Mouse (Mus musculus) hindbrain, embryonic 12.5 days (tissue): ENCODE measurements at regions not wholly inside any gene's neighbourhood (a gene's known extent, or its start where the extent isn't known, plus 50 kb on each side); places are given as distances from the start of the nearest gene placed in this dataset.

Experiments used
- ATAC-seq: fragments of 200-750 bp; cut with Nextera tagmentation; 2 replicates; pipeline ENCODE4 v1.8.0; 2017; ENCODE audit warnings: moderate TSS enrichment; ENCODE audit not compliant: low FRiP score
- H3K27ac ChIP-seq: fragments of 300-500 bp; sonication (generic); 2 replicates; pipeline ENCODE4 v1.5.1; 2016; ENCODE audit warnings: mild to moderate bottlenecking
- H3K27me3 ChIP-seq: fragments of 300-500 bp; sonication (generic); 2 replicates; pipeline ENCODE4 v1.6.1; 2016; ENCODE audit warnings: mild to moderate bottlenecking
- H3K36me3 ChIP-seq: fragments of 300-500 bp; sonication (generic); 2 replicates; pipeline ENCODE4 v1.6.1; 2016; ENCODE audit warnings: mild to moderate bottlenecking
- H3K4me1 ChIP-seq: fragments of 300-500 bp; sonication (generic); 2 replicates; pipeline ENCODE4 v1.6.1; 2016
- H3K4me2 ChIP-seq: fragments of 300-500 bp; sonication (generic); replicated peaks from 2 replicates; pipeline ENCODE4 v1.6.1; 2016; ENCODE audit warnings: mild to moderate bottlenecking
- H3K4me3 ChIP-seq: fragments of 300-500 bp; sonication (generic); 2 replicates; pipeline ENCODE4 v1.5.1; 2016; ENCODE audit warnings: mild to moderate bottlenecking
- H3K9ac ChIP-seq: fragments of 300-500 bp; sonication (generic); 2 replicates; pipeline ENCODE4 v1.6.1; 2016; ENCODE audit warnings: mild to moderate bottlenecking, moderate library complexity
- H3K9me3 ChIP-seq: fragments of 300-500 bp; sonication (generic); replicated peaks from 2 replicates; pipeline ENCODE4 v1.6.1; 2016; ENCODE audit warnings: mild to moderate bottlenecking
- WGBS: fragments of 180-500 bp; shearing (Covaris S2); methylation state at CpG from one replicate; pipeline ENCODE4 v1.1.7; 2016; 5-methylcytosine and 5-hydroxymethylcytosine counted together

DNA sequence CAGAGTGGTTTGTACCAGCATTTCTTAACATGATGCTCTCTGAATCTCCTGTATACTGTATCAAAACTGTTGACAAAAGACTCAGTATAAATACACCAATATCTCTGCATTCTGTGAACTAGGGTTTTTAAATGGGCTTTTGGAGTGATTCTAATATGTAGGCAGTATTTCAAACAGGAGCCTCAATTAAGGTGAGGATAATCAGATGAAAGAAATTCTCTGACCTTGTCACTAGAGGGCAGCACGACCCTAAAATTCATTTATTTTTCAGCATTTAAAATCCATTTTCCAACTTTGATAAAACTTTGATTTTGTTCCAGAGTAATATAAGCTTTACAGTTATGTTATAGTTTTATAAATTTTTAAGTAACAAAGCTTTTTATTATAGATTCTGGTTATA is 114.5 kb downstream of the Rfx6 start:
- 2% methylated on average over 1 of the region's 1 CpGs for WGBS
- ATAC-seq = no peak

DNA sequence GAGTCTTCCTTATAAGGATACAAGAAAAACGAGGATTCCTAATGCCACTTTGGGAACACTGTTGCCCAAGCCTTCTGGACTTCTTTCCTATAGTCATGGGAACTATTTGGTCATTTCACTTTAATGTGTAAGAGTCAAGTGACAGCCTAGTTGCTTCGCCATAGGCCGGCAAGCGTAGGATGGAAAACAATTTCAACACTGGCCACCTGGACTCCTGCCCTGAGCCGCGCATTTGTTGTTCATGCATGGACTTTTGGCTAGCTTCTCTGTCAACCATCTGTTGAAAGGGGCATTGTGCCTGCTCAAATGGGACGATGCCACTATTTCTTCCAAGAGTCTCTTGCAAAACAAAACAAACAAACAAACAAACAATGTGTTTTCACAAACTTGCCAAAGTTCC is 116.3 kb downstream of the Rfx6 start:
- 93% methylated on average over 7 of the region's 7 CpGs for WGBS
- Histone ChIP-seq H3K9me3 (no peaks in the 10 kb centered on the region), H3K4me2 (no peak overlapping the region), H3K4me3 (no peak overlapping the region), H3K27me3 (no peaks in the 10 kb centered on the region), H3K9ac (no peak overlapping the region), H3K27ac (no peak overlapping the region), H3K4me1 (no peaks in the 10 kb centered on the region), H3K36me3 (no peaks in the 10 kb centered on the region)
- no peak for ATAC-seq

More for the DNA sequence above, 114.5 kb downstream of the Rfx6 start:
- Histone ChIP-seq H3K27me3 (no peaks in the 10 kb centered on the region), H3K36me3 (no peaks in the 10 kb centered on the region), H3K9me3 (no peaks in the 10 kb centered on the region), H3K4me1 (no peaks in the 10 kb centered on the region), H3K27ac (no peak overlapping the region), H3K9ac (no peak overlapping the region), H3K4me3 (no peak overlapping the region), H3K4me2 (no peak overlapping the region)

DNA sequence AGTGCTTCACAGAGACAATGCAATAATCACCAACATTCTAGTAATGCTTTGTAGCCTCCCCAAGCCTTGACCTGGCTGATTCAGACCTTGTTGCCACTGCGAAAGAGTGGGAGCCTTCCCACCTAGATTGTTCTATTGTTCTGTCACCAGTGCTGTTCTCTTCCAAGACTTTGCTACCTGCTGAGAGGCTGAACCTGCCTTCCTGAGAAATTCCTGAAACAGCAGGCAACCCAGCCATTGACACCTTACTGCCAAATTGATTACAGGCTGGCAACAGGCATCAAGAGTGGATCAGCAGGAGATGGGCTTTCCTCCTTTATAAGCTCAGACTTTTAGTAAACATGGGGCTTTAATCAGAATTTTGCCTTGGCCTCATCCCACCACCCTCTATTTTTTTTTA is 139.1 kb downstream of the Rfx6 start:
- no peaks in the 10 kb centered on the region for H3K36me3 ChIP-seq
- no peaks in the 10 kb centered on the region for H3K27me3 ChIP-seq
- WGBS = 33% methylated on average over 1 of the region's 1 CpGs
- H3K4me3 ChIP-seq = no peak overlapping the region
- ATAC-seq = no peak
- no peaks in the 10 kb centered on the region for H3K9me3 ChIP-seq
- no peak overlapping the region for H3K9ac ChIP-seq
- no peak overlapping the region for H3K4me2 ChIP-seq
- H3K4me1 ChIP-seq = no peaks in the 10 kb centered on the region
- no peak overlapping the region for H3K27ac ChIP-seq

DNA sequence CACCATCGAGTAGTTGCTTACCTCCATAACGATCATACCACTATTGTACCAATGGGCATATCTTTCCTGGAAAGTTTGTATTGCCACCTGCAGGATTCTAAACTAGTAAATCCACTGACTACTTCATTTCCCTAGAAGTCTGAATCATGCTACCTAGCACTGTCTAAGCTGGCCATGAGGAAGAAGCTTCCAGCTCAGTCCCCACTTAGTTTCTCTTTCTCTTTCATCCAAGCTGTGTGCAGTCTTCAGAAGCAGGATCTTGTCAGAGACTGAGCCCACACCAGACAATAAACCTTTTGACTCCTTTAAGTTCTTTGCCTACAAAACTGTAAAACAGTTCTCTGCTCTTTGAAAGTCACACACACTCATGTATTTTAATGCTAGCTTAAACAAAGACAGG is 146.3 kb downstream of the Rfx6 start:
- Histone ChIP-seq H3K27ac (no peak overlapping the region), H3K36me3 (no peaks in the 10 kb centered on the region), H3K4me3 (no peak overlapping the region), H3K9me3 (0 out of 2 replicates have a peak, but pooled peaks cover 3% of the 10 kb centered on the region), H3K4me1 (no peaks in the 10 kb centered on the region), H3K9ac (no peak overlapping the region), H3K4me2 (no peak overlapping the region), H3K27me3 (no peaks in the 10 kb centered on the region)
- ATAC-seq = no peak
- WGBS = 93% methylated on average over 2 of the region's 2 CpGs

DNA sequence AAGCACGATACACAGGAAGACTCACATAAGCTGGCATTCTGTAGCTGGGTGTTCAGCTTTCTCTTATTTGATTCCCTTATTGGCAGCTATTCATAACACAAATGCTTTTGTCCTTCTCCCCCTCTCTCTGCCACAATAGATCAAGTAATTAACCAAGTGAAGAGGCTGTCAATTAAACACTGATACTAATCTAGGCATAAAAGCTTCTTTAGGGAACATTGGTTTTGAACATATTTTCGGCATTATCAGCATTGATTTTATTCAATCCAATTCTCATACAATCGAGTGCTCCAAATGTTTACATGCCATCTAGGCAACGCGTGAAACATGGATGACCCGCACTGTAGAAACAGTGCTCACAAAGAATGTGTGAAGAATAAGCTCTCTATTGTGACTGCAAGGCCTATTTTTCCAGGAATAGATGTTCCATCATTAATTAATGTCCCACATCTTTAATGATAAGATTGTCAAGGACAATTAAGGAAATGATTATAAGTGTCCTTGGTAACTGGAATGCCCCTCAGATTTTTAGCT is 148.9 kb downstream of the Rfx6 start:
- Histone ChIP-seq H3K4me2 (no peak overlapping the region), H3K9ac (no peak overlapping the region), H3K4me3 (no peak overlapping the region), H3K27me3 (no peaks in the 10 kb centered on the region), H3K4me1 (no peaks in the 10 kb centered on the region), H3K27ac (no peak overlapping the region), H3K9me3 (0 out of 2 replicates have a peak, but pooled peaks cover 3% of the 10 kb centered on the region), H3K36me3 (no peaks in the 10 kb centered on the region)
- WGBS = 58% methylated on average over 6 of the region's 6 CpGs
- ATAC-seq = no peak

DNA sequence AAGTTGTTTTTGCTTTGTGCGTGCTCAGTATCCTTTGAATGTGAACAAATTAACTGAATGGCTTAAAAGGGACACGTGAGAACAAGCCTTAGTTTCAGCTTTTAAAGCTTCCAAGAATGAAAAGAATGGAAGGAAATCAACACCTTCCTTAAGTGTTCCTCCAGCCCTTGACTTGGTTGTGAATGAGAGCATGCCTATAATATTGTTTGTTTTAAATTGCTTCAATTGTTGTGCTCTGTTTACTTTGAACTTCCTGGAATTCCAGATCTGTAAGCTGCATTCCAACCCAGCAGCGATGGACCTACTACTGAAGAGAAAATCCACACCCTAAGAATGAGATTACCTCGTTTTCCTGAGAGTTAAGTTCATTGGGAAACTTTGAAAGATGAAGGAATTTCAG is 154.9 kb downstream of the Rfx6 start:
- Histone ChIP-seq H3K36me3 (no peaks in the 10 kb centered on the region), H3K4me1 (no peaks in the 10 kb centered on the region), H3K9me3 (no peaks in the 10 kb centered on the region), H3K9ac (no peak overlapping the region), H3K27me3 (no peaks in the 10 kb centered on the region), H3K4me3 (no peak overlapping the region), H3K27ac (no peak overlapping the region), H3K4me2 (no peak overlapping the region)
- 65% methylated on average over 4 of the region's 4 CpGs for WGBS
- no peak for ATAC-seq

DNA sequence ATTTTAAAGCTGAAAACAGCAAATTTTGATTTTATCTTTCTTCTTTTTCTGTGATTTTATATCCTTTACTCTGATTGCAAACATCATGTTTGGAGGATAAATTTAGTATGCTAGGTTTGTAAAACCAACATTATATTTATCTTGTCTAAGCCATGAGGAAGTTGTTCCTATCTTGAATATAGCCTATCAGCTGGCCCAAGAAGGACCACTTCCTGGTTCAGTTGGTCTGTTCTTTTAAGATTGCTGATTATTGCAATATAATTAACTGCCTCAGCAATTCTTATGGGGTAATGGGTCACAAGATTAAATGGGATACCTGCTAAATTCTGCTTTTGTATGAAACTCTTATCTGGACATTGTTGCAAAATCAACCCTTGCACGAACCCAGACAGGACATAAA is 165.5 kb downstream of the Rfx6 start:
- ATAC-seq = no peak
- H3K27me3 ChIP-seq = no peaks in the 10 kb centered on the region
- no peaks in the 10 kb centered on the region for H3K9me3 ChIP-seq
- WGBS = 73% methylated on average over 1 of the region's 1 CpGs
- no peak overlapping the region for H3K9ac ChIP-seq
- H3K4me2 ChIP-seq = no peak overlapping the region
- H3K27ac ChIP-seq = no peak overlapping the region
- H3K4me3 ChIP-seq = no peak overlapping the region
- no peaks in the 10 kb centered on the region for H3K4me1 ChIP-seq
- H3K36me3 ChIP-seq = no peaks in the 10 kb centered on the region

DNA sequence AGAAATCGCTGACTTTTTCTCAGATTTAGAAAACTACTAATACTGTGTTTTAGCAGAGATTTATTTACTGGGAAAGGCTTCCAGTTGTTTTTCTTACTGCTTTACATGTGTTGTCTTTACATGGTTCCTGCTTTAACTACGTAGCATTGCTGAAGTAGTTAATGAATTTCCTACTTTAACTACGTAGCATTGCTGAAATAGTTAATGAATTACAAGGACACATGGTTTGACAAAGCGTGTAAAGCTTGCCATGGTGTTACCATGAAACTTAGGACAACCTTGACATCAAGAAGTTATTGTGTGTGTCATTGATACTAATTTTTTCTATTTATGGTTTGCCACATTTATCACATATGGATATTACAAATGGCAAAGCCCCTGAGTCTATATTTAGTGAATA is 168.7 kb downstream of the Rfx6 start:
- H3K9ac ChIP-seq = no peak overlapping the region
- no peak overlapping the region for H3K4me3 ChIP-seq
- H3K27me3 ChIP-seq = no peaks in the 10 kb centered on the region
- no peak overlapping the region for H3K27ac ChIP-seq
- no peak for ATAC-seq
- WGBS = 78% methylated on average over 4 of the region's 4 CpGs
- no peaks in the 10 kb centered on the region for H3K9me3 ChIP-seq
- H3K36me3 ChIP-seq = no peaks in the 10 kb centered on the region
- no peak overlapping the region for H3K4me2 ChIP-seq
- no peaks in the 10 kb centered on the region for H3K4me1 ChIP-seq

DNA sequence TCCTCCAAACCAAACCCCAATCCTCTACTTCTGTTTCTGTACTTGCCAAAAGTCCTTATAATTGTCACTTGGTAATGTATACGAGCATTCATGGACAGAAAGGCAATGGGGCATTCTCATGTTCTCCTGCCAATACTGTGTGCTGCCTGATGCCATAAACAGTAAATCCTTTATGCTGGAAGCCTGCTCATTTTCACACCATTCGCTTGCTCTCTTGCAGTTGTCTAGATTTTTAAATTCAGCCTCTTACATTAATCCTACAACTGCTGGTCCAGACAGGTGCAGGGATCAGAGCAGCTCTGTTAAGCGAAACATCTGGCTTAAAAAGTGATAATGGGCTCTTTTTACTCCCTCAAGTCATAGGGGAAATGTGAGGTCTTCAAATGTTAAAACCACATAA is 152.9 kb upstream of the Vgll2 start:
- no peak for ATAC-seq
- H3K9ac ChIP-seq = no peak overlapping the region
- no peaks in the 10 kb centered on the region for H3K36me3 ChIP-seq
- no peak overlapping the region for H3K27ac ChIP-seq
- no peaks in the 10 kb centered on the region for H3K4me1 ChIP-seq
- H3K4me3 ChIP-seq = no peak overlapping the region
- no peaks in the 10 kb centered on the region for H3K27me3 ChIP-seq
- H3K4me2 ChIP-seq = no peak overlapping the region
- WGBS = 82% methylated on average over 3 of the region's 3 CpGs
- no peaks in the 10 kb centered on the region for H3K9me3 ChIP-seq

DNA sequence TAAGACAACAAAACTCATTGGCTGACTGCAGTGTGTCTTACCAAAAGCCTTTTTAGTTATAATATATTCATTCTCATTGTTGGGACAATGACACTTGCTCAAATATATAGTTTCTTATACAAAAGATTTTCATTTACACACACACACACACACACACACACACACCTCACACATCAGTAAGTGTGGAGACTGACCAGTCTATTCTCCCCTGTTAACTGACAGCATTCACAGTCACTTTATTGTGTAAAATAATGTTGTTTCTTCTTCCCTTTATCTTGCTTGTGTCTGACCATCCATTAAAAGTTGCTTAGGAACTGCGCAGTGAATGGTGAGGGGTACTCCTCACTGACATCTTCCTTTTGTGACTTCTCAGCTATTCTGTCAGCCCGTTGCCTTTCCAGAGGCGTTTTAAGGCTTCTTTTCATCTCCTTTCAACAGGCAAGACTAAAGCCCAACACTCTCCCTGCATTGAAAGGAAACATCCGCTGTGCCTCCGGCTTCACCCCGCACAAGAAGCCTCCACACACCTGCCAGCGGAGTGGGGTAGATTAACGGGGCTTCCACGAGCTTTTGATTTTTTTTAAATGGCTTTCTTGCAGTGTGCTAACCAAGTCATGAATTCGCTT is 111.1 kb upstream of the Vgll2 start:
- 0 out of 2 replicates have a peak, but pooled peaks have one; percentile 38 for ATAC-seq
- no peaks in the 10 kb centered on the region for H3K36me3 ChIP-seq
- H3K27ac ChIP-seq = no peak overlapping the region
- H3K9ac ChIP-seq = no peak overlapping the region
- 18% methylated on average over 10 of the region's 10 CpGs for WGBS
- no peak overlapping the region for H3K4me3 ChIP-seq
- peaks cover 8% of the 10 kb centered on the region for H3K4me1 ChIP-seq
- H3K4me2 ChIP-seq = no peak overlapping the region; the same call in 1 of the 2 replicates
- peaks cover 6% of the 10 kb centered on the region; the same call in 1 of the 2 replicates for H3K27me3 ChIP-seq
- H3K9me3 ChIP-seq = no peaks in the 10 kb centered on the region

DNA sequence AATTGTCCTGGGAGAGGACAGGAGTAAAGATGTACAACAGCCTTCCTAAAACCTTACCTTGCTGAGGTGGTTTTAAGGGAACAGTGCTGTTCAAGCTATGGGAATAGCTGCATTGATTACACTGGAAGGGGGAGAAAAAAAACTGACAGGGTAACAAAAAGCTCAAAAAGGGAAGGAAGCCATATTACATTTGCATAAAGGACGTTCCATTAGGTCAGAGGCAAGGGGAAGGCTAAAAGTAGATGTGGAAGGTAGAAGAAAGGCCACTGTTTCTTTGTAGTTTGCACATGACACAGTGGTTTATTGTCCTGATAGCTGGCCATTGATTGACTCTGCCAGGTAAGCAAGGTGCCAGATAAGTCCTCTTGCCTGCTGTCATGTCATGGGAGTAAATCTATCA is 110.2 kb upstream of the Vgll2 start:
- H3K9ac ChIP-seq = no peak overlapping the region
- no peaks in the 10 kb centered on the region for H3K9me3 ChIP-seq
- H3K27me3 ChIP-seq = peaks cover 6% of the 10 kb centered on the region; the same call in 1 of the 2 replicates
- no peak overlapping the region for H3K4me3 ChIP-seq
- no peak overlapping the region for H3K4me2 ChIP-seq
- H3K4me1 ChIP-seq = peaks cover 8% of the 10 kb centered on the region
- 57% methylated on average over 1 of the region's 1 CpGs for WGBS
- no peaks in the 10 kb centered on the region for H3K36me3 ChIP-seq
- ATAC-seq = no peak
- no peak overlapping the region for H3K27ac ChIP-seq

DNA sequence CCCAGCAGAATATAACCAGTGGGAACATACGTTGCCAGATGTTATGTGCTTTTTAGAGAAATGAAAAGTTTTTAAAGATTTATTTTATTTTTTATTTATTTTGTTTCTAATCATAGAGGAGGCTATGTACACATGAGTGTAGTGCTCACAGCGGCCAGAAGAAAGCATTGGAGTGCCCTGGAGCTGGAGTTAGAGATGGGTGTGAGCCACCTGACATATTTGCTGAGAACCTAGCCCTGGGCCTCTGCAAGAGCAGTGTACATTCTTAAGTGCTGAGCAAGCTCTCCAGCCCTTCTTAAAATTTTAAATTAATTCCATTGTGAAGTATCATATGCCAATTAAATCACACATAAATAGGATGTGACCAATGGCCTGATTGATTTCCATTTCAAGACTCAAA is 95.7 kb upstream of the Vgll2 start:
- 85% methylated on average over 2 of the region's 2 CpGs for WGBS
- no peaks in the 10 kb centered on the region for H3K27me3 ChIP-seq
- ATAC-seq = no peak
- H3K4me1 ChIP-seq = no peaks in the 10 kb centered on the region
- H3K9ac ChIP-seq = no peak overlapping the region
- no peaks in the 10 kb centered on the region for H3K9me3 ChIP-seq
- no peak overlapping the region for H3K27ac ChIP-seq
- H3K4me3 ChIP-seq = no peak overlapping the region
- no peak overlapping the region for H3K4me2 ChIP-seq
- H3K36me3 ChIP-seq = no peaks in the 10 kb centered on the region

DNA sequence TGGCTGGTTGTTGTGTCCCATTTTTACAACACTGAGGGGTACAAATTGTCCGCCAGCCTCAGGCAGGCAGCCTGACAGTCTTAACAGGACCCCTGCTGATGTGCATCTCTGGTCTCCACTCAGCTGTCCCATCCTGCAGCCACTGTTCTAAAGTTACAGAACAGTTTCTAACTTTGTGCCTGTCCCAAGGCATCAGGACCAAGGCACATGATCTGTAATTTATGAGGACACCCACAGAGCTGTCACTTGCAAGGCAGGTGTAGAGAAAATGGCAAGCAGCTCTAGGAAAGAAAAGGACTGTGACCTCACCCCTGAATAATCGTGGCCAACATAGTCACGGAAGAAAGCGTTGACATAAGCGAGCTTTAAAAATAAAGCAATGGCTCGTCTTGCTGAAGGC is 93.0 kb upstream of the Vgll2 start:
- no peaks in the 10 kb centered on the region for H3K4me1 ChIP-seq
- no peaks in the 10 kb centered on the region for H3K36me3 ChIP-seq
- no peak overlapping the region for H3K9ac ChIP-seq
- no peak overlapping the region for H3K4me2 ChIP-seq
- H3K4me3 ChIP-seq = no peak overlapping the region
- ATAC-seq = no peak
- no peak overlapping the region for H3K27ac ChIP-seq
- 63% methylated on average over 6 of the region's 6 CpGs for WGBS
- H3K27me3 ChIP-seq = no peaks in the 10 kb centered on the region
- no peaks in the 10 kb centered on the region for H3K9me3 ChIP-seq
